Mouse (Mus musculus) intestine, embryonic 14.5 days (tissue): ENCODE measurements around the gene Gm9. TPM values are rescaled to one million over a fixed set of nuclear protein-coding genes. Genes with fewer than 3 reads are reported as not detected.
"Not testable (repeated sequence)": the region's sequence is repeated elsewhere in the genome, so short reads cannot be mapped to it uniquely, and the experiment has no call there.

ENCODE experiments used
- ATAC-seq: fragments of 200-750 bp; cut with Nextera tagmentation; replicated peaks from 2 replicates; pipeline ENCODE4 v1.8.0; 2017; ENCODE audit warnings: low read depth, moderate number of reproducible peaks, moderate TSS enrichment, moderate library complexity; ENCODE audit not compliant: low FRiP score, low TSS enrichment
- DNase-seq: peaks from one replicate; pipeline ENCODE4 v3.0.0-alpha.2; 2018; ENCODE audit warnings: low spot score
- H3K27ac ChIP-seq: fragments of 300-500 bp; sonication (generic); 2 replicates; pipeline ENCODE4 v1.5.1; 2014; ENCODE audit warnings: low read depth, mild to moderate bottlenecking, control low read depth
- H3K27me3 ChIP-seq: fragments of 300-500 bp; sonication (generic); replicated peaks from 2 replicates; pipeline ENCODE4 v1.6.1; 2014; ENCODE audit warnings: low read length, control low read depth; ENCODE audit not compliant: control insufficient read depth, insufficient read depth
- H3K36me3 ChIP-seq: fragments of 300-500 bp; sonication (generic); 2 replicates; pipeline ENCODE4 v1.6.1; 2014; ENCODE audit warnings: low read length, control low read depth; ENCODE audit not compliant: control insufficient read depth, insufficient read depth
- H3K4me1 ChIP-seq: fragments of 300-500 bp; sonication (generic); replicated peaks from 2 replicates; pipeline ENCODE4 v1.6.1; 2014; ENCODE audit warnings: low read length, control low read depth, mixed read lengths; ENCODE audit not compliant: control insufficient read depth, insufficient read depth
- H3K4me2 ChIP-seq: fragments of 300-500 bp; sonication (generic); 2 replicates; pipeline ENCODE4 v1.6.1; 2014; ENCODE audit warnings: low read length
- H3K4me3 ChIP-seq: fragments of 300-500 bp; sonication (generic); 2 replicates; pipeline ENCODE4 v1.5.1; 2014; ENCODE audit warnings: low read depth, low read length, control low read depth, mixed read lengths
- H3K9ac ChIP-seq: fragments of 300-500 bp; sonication (generic); 2 replicates; pipeline ENCODE4 v1.6.1; 2014; ENCODE audit warnings: mild to moderate bottlenecking, low read length
- H3K9me3 ChIP-seq: fragments of 300-500 bp; sonication (generic); 2 replicates; pipeline ENCODE4 v1.6.1; 2016; ENCODE audit warnings: low read length, control low read depth; ENCODE audit not compliant: control insufficient read depth
- WGBS: fragments of 180-500 bp; shearing (Covaris S2); extraction: QIAGEN DNeasy Blood & Tissue Kit; methylation state at CpG from one replicate; pipeline ENCODE4 v1.1.7; 2014; 5-methylcytosine and 5-hydroxymethylcytosine counted together
- polyA plus RNA-seq: library from polyadenylated mRNA; unstranded; fragments of >200 nt; fragmentation: Nextera tagmentation; extraction: Ambion mirVana; gene quantifications from 2 replicates; pipeline ENCODE4 v1.2.1, GENCODE M21; 2014

Gene Gm9
- not detected in 2 replicates for polyA plus RNA-seq

DNA sequence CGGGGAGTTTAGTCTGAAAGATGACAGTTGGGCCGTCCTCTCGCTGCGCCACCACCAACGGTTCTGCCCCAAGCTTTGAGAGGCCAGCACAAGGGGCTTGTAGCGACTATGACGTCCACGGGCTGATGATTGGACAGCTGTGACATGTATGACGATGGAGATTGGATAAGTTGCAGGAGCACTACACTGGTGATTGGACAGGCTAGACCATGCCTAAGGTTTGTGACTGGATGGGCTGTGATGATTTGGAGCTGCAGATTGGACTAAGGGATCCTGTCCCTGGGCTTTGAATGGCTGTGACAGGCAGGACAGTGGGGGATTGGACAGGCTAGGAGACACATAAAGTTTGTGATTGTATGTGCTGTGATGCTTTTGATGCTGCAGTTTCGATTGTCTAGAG lies at the start of gene Gm9:
TSS of gene Gm9 (minus strand) at position 101 of the 400 bp plus-strand sequence.
- H3K4me1 ChIP-seq = no peaks in the 10 kb centered on the region
- H3K9ac ChIP-seq = no peak within 1 kb of the TSS
- H3K36me3 ChIP-seq = no peaks in the 10 kb centered on the region
- H3K27ac ChIP-seq = no peak within 1 kb of the TSS
- no peaks in the 10 kb centered on the region for H3K9me3 ChIP-seq
- no peak for DNase-seq
- ATAC-seq = no peak
- no peak within 1 kb of the TSS for H3K4me3 ChIP-seq
- no peaks in the 10 kb centered on the region for H3K27me3 ChIP-seq
- 89% methylated on average over 10 of the region's 10 CpGs for WGBS
- no peak within 1 kb of the TSS for H3K4me2 ChIP-seq

DNA sequence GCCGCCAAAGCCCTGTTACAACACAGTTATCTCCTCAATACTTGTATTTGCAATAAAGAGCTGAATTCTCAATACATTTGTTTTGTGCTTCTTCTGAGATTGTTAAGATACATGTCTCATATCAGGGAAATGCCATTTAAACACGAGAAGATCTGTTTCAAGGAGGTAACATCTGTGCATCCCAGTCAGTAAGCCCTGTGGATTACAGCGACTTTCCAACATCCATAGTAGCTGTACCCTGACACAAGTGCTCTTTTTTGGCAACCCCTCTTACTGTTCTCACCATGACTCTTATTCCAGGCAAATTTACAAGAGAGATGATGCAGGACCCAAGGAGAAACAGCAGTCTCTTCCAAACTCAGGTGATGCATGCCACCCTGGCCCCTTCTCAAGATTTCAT lies 38.8 kb upstream of the Gm9 start, which contains the start of gene Rhox3a:
TSS of gene Rhox3a (plus strand) at position 301 of the 400 bp plus-strand sequence.
- H3K9ac ChIP-seq, H3K9me3 ChIP-seq, H3K27me3 ChIP-seq, H3K4me1 ChIP-seq, ATAC-seq, H3K4me3 ChIP-seq, DNase-seq, H3K27ac ChIP-seq, H3K4me2 ChIP-seq, H3K36me3 ChIP-seq: not testable (repeated sequence)
- WGBS = 78% methylated on average over 1 of the region's 3 CpGs

DNA sequence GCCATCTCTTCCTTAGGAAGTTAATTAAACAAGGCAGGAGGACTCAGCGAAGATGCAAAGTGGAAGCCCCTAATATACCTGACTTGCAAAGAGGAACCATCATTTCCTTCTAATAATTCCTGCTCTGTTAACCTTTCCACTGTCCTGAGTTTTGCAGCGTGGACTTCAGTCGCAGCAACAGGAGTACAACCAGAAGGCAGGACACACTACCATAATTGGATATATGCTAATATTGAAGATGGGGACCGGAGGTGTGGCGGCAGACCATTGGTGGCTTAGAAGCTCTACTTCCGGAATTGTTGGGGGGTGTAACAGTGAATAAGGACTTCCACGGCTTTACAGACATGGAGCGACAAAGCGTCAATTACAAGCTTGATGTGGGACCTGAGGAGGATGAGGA lies 33.8 kb upstream of the Gm9 start, which contains the start of gene Rhox2a:
TSS of gene Rhox2a (plus strand) at position 301 of the 400 bp plus-strand sequence.
- not testable (repeated sequence) for H3K27me3 ChIP-seq, H3K4me2 ChIP-seq, H3K4me3 ChIP-seq, H3K27ac ChIP-seq, H3K9me3 ChIP-seq, H3K4me1 ChIP-seq, ATAC-seq, DNase-seq, H3K9ac ChIP-seq, H3K36me3 ChIP-seq
- no CpG with 5 or more reads among the region's 9 CpGs for WGBS

DNA sequence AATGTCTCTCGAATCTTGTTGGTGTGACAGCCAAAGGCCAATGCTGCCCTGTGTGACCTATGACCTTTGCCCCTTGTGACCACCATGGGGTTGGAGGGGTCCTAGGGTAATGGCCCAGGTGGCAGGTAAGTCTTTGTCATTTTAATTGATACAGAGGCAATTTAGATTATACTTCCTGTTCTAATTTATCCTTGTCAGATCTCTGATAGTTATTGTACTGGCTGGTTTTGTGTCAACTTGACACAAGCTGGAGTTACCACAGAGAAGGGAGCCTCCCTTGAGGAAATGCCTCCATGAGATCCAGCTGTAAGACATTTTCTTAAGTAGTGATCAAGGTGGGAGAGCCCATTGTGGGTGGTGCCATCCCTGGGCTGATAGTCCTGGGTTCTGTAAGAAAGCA lies 11.3 kb upstream of the Gm9 start, which contains the start of gene Rhox1:
TSS of gene Rhox1 (minus strand) at position 101 of the 400 bp plus-strand sequence.
- WGBS = 55% methylated on average over 1 of the region's 1 CpGs
- H3K9me3 ChIP-seq, H3K9ac ChIP-seq, H3K27me3 ChIP-seq, ATAC-seq, H3K4me1 ChIP-seq, H3K4me2 ChIP-seq, DNase-seq, H3K36me3 ChIP-seq, H3K4me3 ChIP-seq, H3K27ac ChIP-seq: not testable (repeated sequence)

DNA sequence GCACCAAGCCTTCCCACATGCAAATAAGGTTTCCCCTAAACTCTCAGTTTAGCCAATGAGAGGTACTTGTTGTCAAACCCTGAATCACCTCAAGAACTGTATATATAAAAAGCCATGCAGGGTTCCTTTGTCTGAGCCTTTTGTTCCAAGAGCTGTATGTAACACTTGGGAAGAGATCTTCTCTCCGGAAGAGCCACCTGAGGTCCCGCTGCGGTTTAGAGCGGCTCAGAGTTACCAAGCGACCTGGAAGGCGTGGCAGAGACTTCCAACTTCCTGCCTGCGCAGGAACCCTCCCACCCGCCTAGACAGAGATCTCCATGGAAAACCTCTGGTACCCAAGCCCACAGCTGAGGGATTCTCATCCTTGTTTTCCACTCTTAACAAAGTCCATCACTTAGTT lies 12.2 kb downstream of the Gm9 start:
- H3K9me3 ChIP-seq = no peaks in the 10 kb centered on the region
- WGBS = 64% methylated on average over 8 of the region's 8 CpGs
- no peak overlapping the region for H3K9ac ChIP-seq
- H3K4me3 ChIP-seq = no peak overlapping the region
- H3K36me3 ChIP-seq = no peaks in the 10 kb centered on the region
- no peak overlapping the region for H3K27ac ChIP-seq
- H3K27me3 ChIP-seq = no peaks in the 10 kb centered on the region
- no peak for ATAC-seq
- no peak overlapping the region for H3K4me2 ChIP-seq
- no peak for DNase-seq
- H3K4me1 ChIP-seq = no peaks in the 10 kb centered on the region

DNA sequence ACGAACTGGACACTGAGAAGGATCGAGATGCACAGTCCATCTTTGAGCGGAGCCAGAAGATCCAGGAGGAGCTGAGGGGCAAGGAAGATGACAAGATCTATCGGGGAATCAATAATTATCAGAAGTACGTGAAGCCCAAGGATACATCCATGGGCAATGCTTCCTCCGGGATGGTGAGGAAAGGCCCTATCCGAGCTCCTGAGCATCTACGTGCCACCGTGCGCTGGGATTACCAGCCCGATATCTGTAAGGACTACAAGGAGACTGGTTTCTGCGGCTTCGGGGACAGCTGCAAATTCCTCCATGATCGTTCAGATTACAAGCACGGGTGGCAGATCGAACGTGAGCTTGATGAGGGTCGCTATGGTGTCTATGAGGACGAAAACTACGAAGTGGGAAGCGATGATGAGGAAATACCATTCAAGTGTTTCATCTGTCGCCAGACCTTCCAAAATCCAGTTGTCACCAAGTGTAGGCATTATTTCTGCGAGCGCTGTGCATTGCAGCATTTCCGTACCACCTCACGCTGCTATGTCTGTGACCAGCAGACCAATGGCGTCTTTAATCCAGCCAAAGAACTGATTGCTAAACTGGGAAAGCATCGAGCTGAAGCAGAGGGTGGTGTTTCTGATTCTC lies 19.0 kb downstream of the Gm9 start:
- Histone ChIP-seq H3K36me3 (no peaks in the 10 kb centered on the region), H3K4me2 (peak overlapping the region; percentile 54), H3K4me3 (peak overlapping the region; percentile 51), H3K9me3 (no peaks in the 10 kb centered on the region), H3K4me1 (no peaks in the 10 kb centered on the region), H3K9ac (peak overlapping the region; percentile 43), H3K27me3 (no peaks in the 10 kb centered on the region), H3K27ac (no peak overlapping the region)
- ATAC-seq (no peak), DNase-seq (no peak)
- WGBS = 22% methylated on average over 28 of the region's 28 CpGs

DNA sequence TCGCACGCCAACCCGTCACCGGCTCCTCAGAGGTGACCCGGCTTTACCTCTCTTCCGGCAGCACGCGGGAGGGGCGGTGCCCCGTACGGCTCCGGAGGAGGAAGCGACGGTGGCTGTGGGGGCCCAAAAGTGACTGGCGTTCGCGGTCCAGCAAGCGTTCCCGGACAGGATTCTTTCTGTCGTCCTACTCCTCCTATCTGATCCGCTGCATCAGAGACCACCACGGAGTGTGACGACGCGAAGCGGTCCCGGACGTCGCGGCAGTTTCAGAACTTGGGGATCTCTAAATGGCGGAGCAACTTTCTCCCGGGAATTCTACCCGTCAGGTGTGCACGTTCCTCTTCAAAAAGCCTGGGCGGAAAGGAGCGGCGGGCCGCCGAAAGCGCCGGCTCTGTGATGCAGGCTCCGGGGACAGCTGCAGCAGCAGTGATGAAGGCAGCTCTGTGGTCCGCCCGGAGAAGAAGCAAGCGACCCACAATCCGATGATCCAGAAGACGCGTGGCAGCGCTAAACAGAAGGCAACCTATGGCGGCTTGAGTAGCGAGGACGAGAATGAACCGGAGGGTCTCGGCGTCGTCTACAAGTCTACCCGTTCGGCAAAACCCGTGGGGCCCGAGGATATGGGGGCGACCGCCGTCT lies 19.6 kb downstream of the Gm9 start, which contains the start of the genes Ndufa1 and Rnf113a1:
TSS of gene Ndufa1 (minus strand) at position 59 of the 639 bp plus-strand sequence.
TSS of gene Rnf113a1 (plus strand) at position 141 of the 639 bp plus-strand sequence.
- Histone ChIP-seq H3K9me3 (no peaks in the 10 kb centered on the region), H3K4me1 (no peaks in the 10 kb centered on the region), H3K27me3 (no peaks in the 10 kb centered on the region), H3K27ac (no peak within 1 kb of the TSS), H3K4me3 (peak within 1 kb of the TSS; percentile 51), H3K36me3 (no peaks in the 10 kb centered on the region), H3K4me2 (peak within 1 kb of the TSS; percentile 54), H3K9ac (peak within 1 kb of the TSS; percentile 43)
- peak; percentile 87 for ATAC-seq
- 7% methylated on average over 60 of the region's 63 CpGs for WGBS
- peak; percentile 87 for DNase-seq

DNA sequence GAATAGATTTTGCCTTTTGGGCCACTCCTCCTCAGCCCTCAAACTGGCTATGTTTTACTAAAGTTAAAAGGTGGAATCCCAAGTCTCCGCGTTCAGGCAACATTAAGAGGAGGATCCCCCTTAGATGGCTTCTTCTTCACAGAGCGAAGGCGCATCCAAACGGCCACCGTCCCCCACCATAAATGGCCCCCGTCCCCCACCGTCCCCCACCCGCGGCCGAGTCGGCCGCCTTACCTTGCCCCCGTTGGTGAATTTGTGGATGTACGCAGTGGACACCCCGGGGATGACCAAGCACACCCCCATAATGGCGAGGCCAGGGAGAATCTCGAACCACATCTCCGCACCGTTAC lies 20.1 kb downstream of the Gm9 start:
- H3K9ac ChIP-seq = peak overlapping the region; percentile 43
- H3K4me2 ChIP-seq = peak overlapping the region; percentile 54
- no peaks in the 10 kb centered on the region for H3K9me3 ChIP-seq
- peak overlapping the region; percentile 51 for H3K4me3 ChIP-seq
- no peak for DNase-seq
- no peaks in the 10 kb centered on the region for H3K4me1 ChIP-seq
- WGBS = 14% methylated on average over 18 of the region's 20 CpGs
- no peak overlapping the region for H3K27ac ChIP-seq
- ATAC-seq = peak; percentile 28; the same call in 1 of the 2 replicates
- H3K36me3 ChIP-seq = no peaks in the 10 kb centered on the region
- H3K27me3 ChIP-seq = no peaks in the 10 kb centered on the region
